Mouse (Mus musculus): ENCODE measurements around the gene Gm21170. TPM values are rescaled to one million over a fixed set of nuclear protein-coding genes. Genes with fewer than 3 reads are reported as not detected.
"Not testable (repeated sequence)": the region's sequence is repeated elsewhere in the genome, so short reads cannot be mapped to it uniquely, and the experiment has no call there.

The Gm21170 gene
- total RNA-seq (2017) = not detected in 3 replicates

- ATAC-seq (replicated peaks; ENCODE audit: insufficient number of reproducible peaks, low FRiP score, low TSS enrichment, poor library complexity, severe bottlenecking) = not testable (repeated sequence)
Observed at GRCm38 (mm10) chrY:47690998-47691397, at the start of gene Gm21170. Gene Gm21170 (minus strand): TSS chrY:47691098.

Other genes with a start within 250 kb of the Gm21170 start
- gene Gm21256, start 240.1 kb downstream of the Gm21170 start, total RNA-seq (2017) = not detected in 3 replicates

All from monocyte, adult 5-6 weeks (primary cell).